Mouse (Mus musculus) ES-Bruce4 (cell line): ENCODE data around the gene Arntl. TPM values are rescaled to one million over a fixed set of nuclear protein-coding genes. Genes with fewer than 3 reads are reported as not detected.

Source experiments
- H3K27ac ChIP-seq: 2 replicates; pipeline ENCODE4 v1.5.1; 2012; ENCODE audit warnings: low read length, inconsistent platforms; ENCODE audit not compliant: insufficient read depth
- H3K27me3 ChIP-seq: 2 replicates; pipeline ENCODE4 v1.6.1; 2012; ENCODE audit warnings: mild to moderate bottlenecking, low read length, inconsistent platforms; ENCODE audit not compliant: control insufficient read depth, poor library complexity, insufficient read depth, severe bottlenecking
- H3K36me3 ChIP-seq: 2 replicates; pipeline ENCODE4 v1.6.1; 2012; ENCODE audit warnings: inconsistent platforms, mild to moderate bottlenecking, low read length, moderate library complexity; ENCODE audit not compliant: control insufficient read depth, poor library complexity, insufficient read depth, severe bottlenecking
- H3K4me1 ChIP-seq: one replicate; pipeline ENCODE4 v1.8.1; 2011; ENCODE audit warnings: low read length; ENCODE audit not compliant: control insufficient read depth, insufficient read depth
- H3K4me3 ChIP-seq: 2 replicates; pipeline ENCODE4 v1.5.1; 2011; ENCODE audit warnings: low read depth, mild to moderate bottlenecking, low read length
- H3K9ac ChIP-seq: 2 replicates; pipeline ENCODE4 v1.6.1; 2012; ENCODE audit warnings: low read depth, mild to moderate bottlenecking, inconsistent platforms; ENCODE audit not compliant: poor library complexity, severe bottlenecking
- H3K9me3 ChIP-seq: replicated peaks from 2 replicates; pipeline ENCODE4 v1.6.1; 2012; ENCODE audit warnings: mild to moderate bottlenecking, low read length, inconsistent platforms; ENCODE audit not compliant: control insufficient read depth, poor library complexity, insufficient read depth, severe bottlenecking
- CTCF ChIP-seq: IDR thresholded peaks from one replicate; pipeline ENCODE4 v1.8.1; 2011; ENCODE audit warnings: low read depth, low read length
- EP300 ChIP-seq: IDR thresholded peaks from 2 replicates; pipeline ENCODE4 v1.6.1; 2011; ENCODE audit warnings: low read depth, low read length; ENCODE audit not compliant: insufficient read depth
- POLR2A ChIP-seq: IDR thresholded peaks from one replicate; pipeline ENCODE4 v1.8.1; 2011; ENCODE audit warnings: low read length; ENCODE audit not compliant: insufficient read depth
- polyA plus RNA-seq: library from polyadenylated mRNA; stranded (reverse); fragments of >200 nt; gene quantifications from 2 replicates; pipeline ENCODE4 v1.2.4, GENCODE M21; 2011; ENCODE audit warnings: low read depth; ENCODE audit not compliant: missing spikeins, insufficient read depth, insufficient read length

The Arntl gene
- polyA plus RNA-seq, 1 experiment = 13.3 TPM

DNA sequence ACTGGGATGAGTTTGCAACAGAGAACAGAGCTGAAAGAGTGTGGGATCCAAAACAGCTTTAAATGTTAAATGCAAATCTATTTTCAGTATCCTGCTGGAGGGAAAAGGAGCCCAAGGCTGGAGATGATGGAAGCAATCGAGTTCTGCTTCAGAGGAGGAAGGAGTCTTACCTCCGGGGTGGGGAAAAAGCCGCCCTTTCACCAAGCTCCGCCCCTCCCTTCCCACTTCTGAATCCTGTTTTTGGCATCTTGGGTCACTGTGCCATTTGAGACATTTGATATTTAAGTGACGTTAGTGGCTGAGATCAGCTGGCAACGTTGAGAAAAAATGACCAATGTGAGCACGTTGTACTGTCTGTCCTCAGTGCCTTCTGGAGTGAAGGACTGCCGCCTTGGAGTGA lies 8.9 kb downstream of the Arntl start:
- H3K36me3 ChIP-seq = no peaks in the 10 kb centered on the region
- no peak overlapping the region for H3K27ac ChIP-seq
- no peaks in the 10 kb centered on the region for H3K9me3 ChIP-seq
- H3K9ac ChIP-seq = no peak overlapping the region
- H3K4me3 ChIP-seq = no peak overlapping the region
- H3K27me3 ChIP-seq = no peaks in the 10 kb centered on the region
- TF ChIP-seq POLR2A (no peak), CTCF (no peak), EP300 (no peak)
- H3K4me1 ChIP-seq = no peaks in the 10 kb centered on the region

DNA sequence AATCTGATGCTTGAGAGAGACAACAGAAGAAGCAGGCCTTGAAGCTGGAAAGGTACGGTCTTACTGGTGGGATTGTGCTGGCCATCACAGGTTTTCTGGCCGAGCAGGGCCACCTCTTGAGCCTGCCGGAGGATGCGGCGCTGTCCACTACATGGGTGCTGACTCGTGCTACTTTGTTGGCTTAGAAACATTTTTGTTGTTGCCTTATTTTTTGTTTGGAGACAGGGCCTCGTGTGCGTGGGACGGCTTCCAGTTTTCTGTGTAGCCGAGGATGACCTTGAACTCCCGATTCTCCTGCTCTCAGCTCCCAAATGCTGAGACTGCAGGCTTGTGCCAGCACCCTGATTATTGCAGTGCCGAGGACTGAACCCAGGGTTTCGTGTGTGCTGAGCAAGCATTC lies 12.2 kb downstream of the Arntl start:
- Histone ChIP-seq H3K27ac (no peak overlapping the region), H3K9ac (no peak overlapping the region)
- TF ChIP-seq POLR2A = no peak
- TF ChIP-seq CTCF = no peak
- TF ChIP-seq EP300 = no peak

DNA sequence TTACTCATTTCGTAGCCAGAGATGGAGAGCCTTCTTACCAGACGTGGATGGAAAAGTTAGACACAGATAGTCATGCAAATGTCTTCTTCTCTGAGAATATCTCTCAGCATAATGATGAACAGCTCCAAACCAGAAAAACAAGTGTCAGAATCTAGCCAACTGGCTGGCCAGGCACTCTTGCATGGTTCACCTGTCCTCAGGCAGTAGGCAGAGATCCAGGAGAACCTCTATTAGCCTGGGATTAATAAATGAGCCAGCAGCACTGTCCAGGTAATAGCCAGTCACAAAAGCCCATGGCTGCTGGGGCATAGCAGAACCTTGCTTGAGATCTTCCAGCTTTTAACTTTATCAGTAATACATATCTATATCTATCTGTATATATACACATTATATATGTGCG lies 12.6 kb downstream of the Arntl start:
- TF ChIP-seq POLR2A = no peak
- TF ChIP-seq EP300 = no peak
- TF ChIP-seq CTCF = no peak
- H3K4me1 ChIP-seq = no peaks in the 10 kb centered on the region
- no peak overlapping the region for H3K4me3 ChIP-seq
- no peaks in the 10 kb centered on the region for H3K9me3 ChIP-seq
- no peak overlapping the region for H3K9ac ChIP-seq
- no peak overlapping the region for H3K27ac ChIP-seq
- no peaks in the 10 kb centered on the region for H3K36me3 ChIP-seq
- H3K27me3 ChIP-seq = no peaks in the 10 kb centered on the region

More for the DNA sequence above, 12.2 kb downstream of the Arntl start:
- Histone ChIP-seq H3K36me3 (no peaks in the 10 kb centered on the region), H3K4me1 (no peaks in the 10 kb centered on the region), H3K27me3 (no peaks in the 10 kb centered on the region), H3K9me3 (no peaks in the 10 kb centered on the region), H3K4me3 (no peak overlapping the region)

DNA sequence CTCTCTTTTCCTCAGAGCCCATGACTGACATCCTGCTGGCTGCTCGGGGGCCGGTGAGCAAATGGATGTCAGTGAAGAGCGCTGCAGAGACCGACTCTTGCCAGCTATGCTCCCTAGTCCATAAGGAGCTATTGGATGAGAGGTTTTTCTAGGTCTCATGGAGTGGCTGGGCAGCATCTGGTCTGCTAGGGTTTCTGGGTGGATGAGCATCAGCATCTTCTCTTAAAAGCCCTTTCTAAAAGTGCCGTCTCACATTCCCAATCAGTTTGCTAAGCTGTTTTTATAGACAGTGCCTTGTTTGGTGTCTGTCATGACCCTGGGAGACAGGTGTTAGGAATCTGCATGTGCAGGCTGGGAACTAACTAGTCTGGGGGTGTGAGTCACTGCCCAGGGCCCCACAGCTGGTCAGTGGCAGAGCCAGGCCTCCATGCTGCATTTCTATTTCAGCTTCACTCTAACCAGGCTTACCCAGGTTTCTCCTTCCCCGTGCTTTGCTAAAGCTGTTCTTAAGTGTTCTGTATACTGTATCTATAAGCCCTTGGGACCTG lies 13.5 kb downstream of the Arntl start:
- H3K27me3 ChIP-seq = no peaks in the 10 kb centered on the region
- no peak overlapping the region for H3K27ac ChIP-seq
- H3K9ac ChIP-seq = no peak overlapping the region
- H3K9me3 ChIP-seq = no peaks in the 10 kb centered on the region
- TF ChIP-seq CTCF = no peak
- H3K4me3 ChIP-seq = no peak overlapping the region
- no peaks in the 10 kb centered on the region for H3K36me3 ChIP-seq
- H3K4me1 ChIP-seq = no peaks in the 10 kb centered on the region

GRCm38 (mm10) chr7:113222821-113223220 lies 15.6 kb downstream of the Arntl start:
- H3K9ac ChIP-seq = no peak overlapping the region
- no peak overlapping the region for H3K27ac ChIP-seq
- no peaks in the 10 kb centered on the region for H3K36me3 ChIP-seq
- H3K4me1 ChIP-seq = no peaks in the 10 kb centered on the region
- H3K9me3 ChIP-seq = no peaks in the 10 kb centered on the region
- no peaks in the 10 kb centered on the region for H3K27me3 ChIP-seq
- TF ChIP-seq POLR2A = no peak
- no peak for TF ChIP-seq EP300
- no peak for TF ChIP-seq CTCF
- no peak overlapping the region for H3K4me3 ChIP-seq

- TF ChIP-seq EP300 (no peak), POLR2A (no peak), CTCF (no peak)
- no peaks in the 10 kb centered on the region for H3K36me3 ChIP-seq
Measured at GRCm38 (mm10) chr7:113224620-113225019, 17.4 kb downstream of the Arntl start.

More at GRCm38 (mm10) chr7:113224620-113225019, 17.4 kb downstream of the Arntl start:
- H3K4me3 ChIP-seq = no peak overlapping the region
- H3K27ac ChIP-seq = no peak overlapping the region
- H3K9me3 ChIP-seq = no peaks in the 10 kb centered on the region
- no peak overlapping the region for H3K9ac ChIP-seq
- H3K4me1 ChIP-seq = no peaks in the 10 kb centered on the region
- H3K27me3 ChIP-seq = no peaks in the 10 kb centered on the region
